14 mouse cellular contexts compared by ENCODE assay signal in the genomic region with DNA sequence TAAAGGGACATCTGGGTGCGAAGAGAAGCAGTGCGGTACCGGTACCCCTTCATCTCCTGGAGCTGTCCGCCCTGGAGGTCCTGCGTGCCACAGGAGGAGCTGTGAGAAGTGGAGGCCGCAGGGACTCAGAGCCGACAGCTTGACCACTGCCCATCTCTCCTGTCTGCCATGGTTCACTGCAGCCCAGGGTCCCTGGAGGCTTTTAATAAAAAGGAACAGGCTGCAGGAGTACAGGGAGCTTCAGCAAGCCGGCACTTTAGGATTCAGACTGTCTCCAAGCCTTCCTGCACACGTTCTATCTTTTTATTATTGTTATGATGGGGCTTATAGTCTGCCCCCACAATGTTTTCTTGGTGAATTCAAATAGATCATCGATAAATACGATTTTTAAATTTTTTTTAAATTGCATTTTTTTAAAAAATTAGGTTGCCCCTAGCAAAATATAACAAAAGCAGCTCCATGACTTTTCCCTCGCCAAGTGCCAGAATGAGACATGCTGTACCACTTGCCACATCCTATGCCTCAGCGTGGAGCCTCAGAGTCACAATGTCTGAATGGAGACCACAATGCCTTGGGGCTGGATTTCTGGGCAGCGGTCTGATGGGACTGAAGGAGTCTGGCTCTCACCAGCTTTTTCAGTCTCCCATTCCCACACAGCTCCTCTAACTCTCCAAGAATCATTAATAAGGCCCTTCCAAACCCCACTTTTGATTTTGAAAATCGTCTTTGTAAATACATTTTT.
DNase-seq lines count a peak whose midpoint lies in the region; ATAC-seq lines count a peak whose summit lies in the region.
"Had no signal": no experiment of that assay in that cellular context is flagged by ENCODE, and none has a peak within 500 bp of the region (broad histone marks: within the 10 kb centered on the region; RNA-seq: fewer than 3 reads in every experiment).

No protein-coding gene starts in this region.

- no peaks in the 10 kb centered on the region for H3K4me1 ChIP-seq in forebrain, embryonic 14.5 days (ENCODE audit: control insufficient read depth, insufficient read depth, low read length)
- no peaks in the 10 kb centered on the region for H3K4me1 ChIP-seq in forebrain, embryonic 10.5 days
- no peaks in the 10 kb centered on the region for H3K4me1 ChIP-seq in hindbrain, embryonic 16.5 days (ENCODE audit: control insufficient read depth, insufficient read depth, low read depth, low read length)
- H3K4me1 ChIP-seq in midbrain, embryonic 16.5 days (ENCODE audit: control insufficient read depth, insufficient read depth, low read length): no peaks in the 10 kb centered on the region
- H3K4me1 ChIP-seq: liver, embryonic 12.5 days had no signal

- H3K27ac ChIP-seq in forebrain, embryonic 14.5 days (ENCODE audit: low read depth, low read length): no peak overlapping the region
- H3K27ac ChIP-seq in forebrain, embryonic 10.5 days: no peak overlapping the region
- no peak overlapping the region for H3K27ac ChIP-seq in hindbrain, embryonic 16.5 days (ENCODE audit: low read depth, low read length)
- H3K27ac ChIP-seq in midbrain, embryonic 16.5 days (ENCODE audit: low read length): no peak overlapping the region
- H3K27ac ChIP-seq: liver, embryonic 12.5 days had no signal

- H3K9ac ChIP-seq in forebrain, embryonic 14.5 days (ENCODE audit: low read length): no peak overlapping the region
- no peak overlapping the region; the same call in 1 of the 2 replicates for H3K9ac ChIP-seq in hindbrain, embryonic 16.5 days (ENCODE audit: low read depth, low read length)
- no peak overlapping the region for H3K9ac ChIP-seq in midbrain, embryonic 16.5 days (ENCODE audit: low read depth, low read length)
- H3K9ac ChIP-seq: liver, embryonic 12.5 days had no signal

- H3K4me3 ChIP-seq in forebrain, embryonic 14.5 days (ENCODE audit: low read depth, low read length): no peak overlapping the region
- no peak overlapping the region for H3K4me3 ChIP-seq in forebrain, embryonic 10.5 days
- no peak overlapping the region for H3K4me3 ChIP-seq in hindbrain, embryonic 16.5 days (ENCODE audit: low read length)
- H3K4me3 ChIP-seq in midbrain, embryonic 16.5 days (ENCODE audit: low read depth, low read length): no peak overlapping the region
- H3K4me3 ChIP-seq: liver, embryonic 12.5 days had no signal

- ATAC-seq in forebrain, embryonic 14.5 days: no peak
- ATAC-seq in hindbrain, embryonic 16.5 days: peak; percentile 88
- ATAC-seq in midbrain, embryonic 16.5 days: peak; percentile 60; the same call in 1 of the 2 replicates
- ATAC-seq: liver, embryonic 12.5 days had no signal

- DNase-seq in forebrain, embryonic 14.5 days (ENCODE audit: low spot score): peak; percentile 0
- DNase-seq in forebrain, embryonic 10.5 days (ENCODE audit: extremely low spot score, low spot score): no peak
- peak; percentile 14 for DNase-seq in embryo, embryonic 11 days
- no peak for DNase-seq in layer of hippocampus, adult 9-10 months (ENCODE audit: low spot score)
- no peak for DNase-seq in heart, adult 18-20 months
- no peak for DNase-seq in cerebellum, postnatal 36 days
- DNase-seq: B cell, adult 2 months; cerebellum, adult 11 months; kidney, adult 8-10 months; layer of hippocampus, adult 9-11 months; right cerebral cortex, postnatal 4 days had no signal

- no peaks in the 10 kb centered on the region for H3K27me3 ChIP-seq in forebrain, embryonic 14.5 days (replicated peaks; ENCODE audit: control insufficient read depth, insufficient read depth, low read length)
- no peaks in the 10 kb centered on the region for H3K27me3 ChIP-seq in forebrain, embryonic 10.5 days (ENCODE audit: poor library complexity, severe bottlenecking)
- H3K27me3 ChIP-seq in hindbrain, embryonic 16.5 days (replicated peaks; ENCODE audit: control insufficient read depth, insufficient read depth, low read length): no peaks in the 10 kb centered on the region
- no peaks in the 10 kb centered on the region for H3K27me3 ChIP-seq in midbrain, embryonic 16.5 days (ENCODE audit: control insufficient read depth, insufficient read depth, low read depth, low read length)
- H3K27me3 ChIP-seq: liver, embryonic 12.5 days had no signal

- no peak overlapping the region for H3K4me2 ChIP-seq in forebrain, embryonic 14.5 days (ENCODE audit: low read length)
- H3K4me2 ChIP-seq in hindbrain, embryonic 16.5 days (ENCODE audit: low read length): 0 out of 2 replicates have a peak overlapping the region, but pooled peaks have one; percentile 2
- no peak overlapping the region for H3K4me2 ChIP-seq in midbrain, embryonic 16.5 days (ENCODE audit: low read length)
- H3K4me2 ChIP-seq: liver, embryonic 12.5 days had no signal

- no peaks in the 10 kb centered on the region for H3K9me3 ChIP-seq in forebrain, embryonic 14.5 days (replicated peaks; ENCODE audit: control insufficient read depth, low read length)
- H3K9me3 ChIP-seq in forebrain, embryonic 10.5 days: no peaks in the 10 kb centered on the region
- no peaks in the 10 kb centered on the region for H3K9me3 ChIP-seq in hindbrain, embryonic 16.5 days (ENCODE audit: control insufficient read depth, low read length)
- no peaks in the 10 kb centered on the region for H3K9me3 ChIP-seq in midbrain, embryonic 16.5 days (replicated peaks; ENCODE audit: control insufficient read depth, low read length, poor library complexity, severe bottlenecking)
- H3K9me3 ChIP-seq: liver, embryonic 12.5 days had no signal

- H3K36me3 ChIP-seq in forebrain, embryonic 14.5 days (ENCODE audit: control insufficient read depth, insufficient read depth, low read length): no peaks in the 10 kb centered on the region
- no peaks in the 10 kb centered on the region for H3K36me3 ChIP-seq in forebrain, embryonic 10.5 days (replicated peaks)
- no peaks in the 10 kb centered on the region for H3K36me3 ChIP-seq in hindbrain, embryonic 16.5 days (ENCODE audit: control insufficient read depth, insufficient read depth, low read length)
- H3K36me3 ChIP-seq in midbrain, embryonic 16.5 days (ENCODE audit: control insufficient read depth, insufficient read depth, low read length): no peaks in the 10 kb centered on the region
- H3K36me3 ChIP-seq: liver, embryonic 12.5 days had no signal

- 67% methylated on average over 15 of the region's 15 CpGs for WGBS in forebrain, embryonic 14.5 days
- WGBS in forebrain, embryonic 10.5 days: 76% methylated on average over 15 of the region's 15 CpGs
- WGBS in hindbrain, embryonic 16.5 days: 55% methylated on average over 15 of the region's 15 CpGs
- 61% methylated on average over 15 of the region's 15 CpGs for WGBS in midbrain, embryonic 16.5 days

Comparison
In these comparisons a context has a peak if more than half of its experiments do, and no peak if none do; other contexts are left out.
1. DNase-seq: peak in forebrain, embryonic 14.5 days (single experiment) and embryo, embryonic 11 days (single experiment); none in forebrain, embryonic 10.5 days (single experiment), layer of hippocampus, adult 9-10 months (single experiment), heart, adult 18-20 months (0 of 2) and cerebellum, postnatal 36 days (0 of 2).